Mouse (Mus musculus) MEL (cell line): ENCODE results near the gene Stkld1.

Source experiments
- BHLHE40 ChIP-seq: IDR thresholded peaks from 2 replicates; pipeline ENCODE4 v1.6.1; 2012; ENCODE audit warnings: low read depth, mild to moderate bottlenecking, inconsistent platforms, low read length, improper control_type of control experiment, borderline replicate concordance
- CTCF ChIP-seq, 3 experiments: IDR thresholded peaks in 2 of 3; conservative IDR thresholded peaks in 1 of 3; 2 replicates each; pipeline ENCODE4 v1.5.1; 2011 to 2012; ENCODE audit warnings: low read length in 3 of 3, low read depth in 2 of 3, mild to moderate bottlenecking in 2 of 3, improper control_type of control experiment in 1 of 3, inconsistent platforms in 1 of 3, mixed read lengths in 1 of 3, moderate library complexity in 1 of 3; ENCODE audit not compliant: control insufficient read depth in 1 of 3, insufficient read depth in 1 of 3, poor library complexity in 1 of 3, severe bottlenecking in 1 of 3
- EP300 ChIP-seq, 2 experiments: IDR thresholded peaks; 2 replicates each; pipeline ENCODE4 v1.6.1; 2011; ENCODE audit warnings: improper control_type of control experiment in 2 of 2, low read length in 2 of 2, low read depth in 1 of 2, mild to moderate bottlenecking in 1 of 2
- ETS1 ChIP-seq: IDR thresholded peaks from 2 replicates; pipeline ENCODE4 v1.6.1; 2012; ENCODE audit warnings: low read depth, mild to moderate bottlenecking, inconsistent platforms, low read length, improper control_type of control experiment, moderate library complexity
- HCFC1 ChIP-seq: IDR thresholded peaks from 2 replicates; pipeline ENCODE4 v1.6.1; 2012; ENCODE audit warnings: low read depth, mild to moderate bottlenecking, inconsistent platforms, low read length, improper control_type of control experiment, moderate library complexity
- MYB ChIP-seq: IDR thresholded peaks from 2 replicates; pipeline ENCODE4 v1.6.1; 2011; ENCODE audit warnings: mild to moderate bottlenecking, low read depth, low read length, improper control_type of control experiment
- POLR2A ChIP-seq, 2 experiments: IDR thresholded peaks; 2 replicates each; pipeline ENCODE4 v1.6.1; 2011 to 2012; ENCODE audit warnings: low read length in 2 of 2, mild to moderate bottlenecking in 2 of 2, control low read depth in 1 of 2, improper control_type of control experiment in 1 of 2, low read depth in 1 of 2, moderate library complexity in 1 of 2; ENCODE audit not compliant: control insufficient read depth in 1 of 2, insufficient read depth in 1 of 2, poor library complexity in 1 of 2
- USF1 ChIP-seq: IDR thresholded peaks from 2 replicates; pipeline ENCODE4 v1.6.1; 2014; ENCODE audit warnings: low read depth, mild to moderate bottlenecking, inconsistent platforms, low read length, improper control_type of control experiment, moderate library complexity

- TF ChIP-seq POLR2A (IDR thresholded peaks at IDR 0.05; ENCODE audit: control insufficient read depth in 1 of 2, insufficient read depth in 1 of 2, low read depth in 1 of 2, low read length in 2 of 2, poor library complexity in 1 of 2), result peak in 1 of 2 experiments; percentile 22; a peak in 1 of 4 replicates
- TF ChIP-seq USF1, result no peak
- no peak for TF ChIP-seq HCFC1
- no peak for TF ChIP-seq CTCF (IDR thresholded peaks at IDR 0.05 in 2 of 3, conservative IDR thresholded peaks at IDR 0.05 in 1 of 3; ENCODE audit: control insufficient read depth in 1 of 3, insufficient read depth in 1 of 3, low read depth in 2 of 3, low read length in 3 of 3, poor library complexity in 1 of 3, severe bottlenecking in 1 of 3)
- TF ChIP-seq ETS1, result no peak
- TF ChIP-seq EP300 (IDR thresholded peaks at IDR 0.05; ENCODE audit: low read depth in 1 of 2, low read length in 2 of 2), result no peak
- no peak for TF ChIP-seq BHLHE40
- TF ChIP-seq MYB, result no peak
Measured at GRCm38 (mm10) chr2:26921784-26922183, 12.1 kb upstream of the Stkld1 start.
